Mouse (Mus musculus) spleen, adult 18-20 months (tissue): ENCODE measurements around the gene Xylt1.

Experiments used
- DNase-seq, 2 experiments: peaks; one replicate each; pipeline ENCODE4 v3.0.0; 2022; ENCODE audit warnings: mixed read lengths in 2 of 2

The Xylt1 gene

GRCm38 (mm10) chr7:117395511-117395910 is 14.7 kb downstream of the Xylt1 start:
- no peak for DNase-seq

- no peak for DNase-seq
Measured at GRCm38 (mm10) chr7:117397877-117398276, 17.1 kb downstream of the Xylt1 start.

- DNase-seq, result no peak
Measured at GRCm38 (mm10) chr7:117399971-117400370, 19.2 kb downstream of the Xylt1 start.

GRCm38 (mm10) chr7:117401581-117401980 is 20.8 kb downstream of the Xylt1 start:
- DNase-seq, result no peak

GRCm38 (mm10) chr7:117406336-117406735 is 25.6 kb downstream of the Xylt1 start:
- DNase-seq, result no peak

GRCm38 (mm10) chr7:117409268-117409988 is 28.6 kb downstream of the Xylt1 start:
- DNase-seq, result no peak

- no peak for DNase-seq
Measured at GRCm38 (mm10) chr7:117411874-117412273, 31.1 kb downstream of the Xylt1 start.

- DNase-seq, result no peak
Measured at GRCm38 (mm10) chr7:117412405-117412804, 31.6 kb downstream of the Xylt1 start.

GRCm38 (mm10) chr7:117414341-117415008 is 33.7 kb downstream of the Xylt1 start:
- DNase-seq, result peak; percentile 35 to 36

GRCm38 (mm10) chr7:117415009-117415363 is 34.2 kb downstream of the Xylt1 start:
- no peak for DNase-seq

GRCm38 (mm10) chr7:117419041-117419440 is 38.3 kb downstream of the Xylt1 start:
- no peak for DNase-seq

- DNase-seq, result no peak
Measured at GRCm38 (mm10) chr7:117419846-117420245, 39.1 kb downstream of the Xylt1 start.

- DNase-seq, result no peak
Measured at GRCm38 (mm10) chr7:117420301-117420700, 39.5 kb downstream of the Xylt1 start.

- DNase-seq, result no peak
Measured at GRCm38 (mm10) chr7:117420836-117421566, 40.2 kb downstream of the Xylt1 start.

- no peak for DNase-seq
Measured at GRCm38 (mm10) chr7:117424841-117425240, 44.1 kb downstream of the Xylt1 start.

- no peak for DNase-seq
Measured at GRCm38 (mm10) chr7:117426366-117426765, 45.6 kb downstream of the Xylt1 start.

GRCm38 (mm10) chr7:117428690-117429224 is 48.0 kb downstream of the Xylt1 start:
- DNase-seq, result peak; percentile 51

- no peak for DNase-seq
Measured at GRCm38 (mm10) chr7:117429483-117429882, 48.7 kb downstream of the Xylt1 start.

GRCm38 (mm10) chr7:117429895-117430294 is 49.1 kb downstream of the Xylt1 start:
- DNase-seq, result no peak

GRCm38 (mm10) chr7:117430361-117430935 is 49.7 kb downstream of the Xylt1 start:
- no peak for DNase-seq

GRCm38 (mm10) chr7:117433641-117434040 is 52.9 kb downstream of the Xylt1 start:
- no peak for DNase-seq

GRCm38 (mm10) chr7:117435091-117435490 is 54.3 kb downstream of the Xylt1 start:
- DNase-seq, result no peak
